Mouse (Mus musculus) lung, adult 2 months (tissue): Measurements from ENCODE around the gene 1600002K03Rik.

Source experiments
- CTCF ChIP-seq: fragments of 200-500 bp; IDR thresholded peaks from 2 replicates; pipeline ENCODE4 v1.5.1; 2011; ENCODE audit warnings: mild to moderate bottlenecking, low read length, control low read depth; ENCODE audit not compliant: insufficient read depth
- POLR2A ChIP-seq: fragments of 200-500 bp; IDR thresholded peaks from 2 replicates; pipeline ENCODE4 v1.6.1; 2011; ENCODE audit warnings: low read depth, mild to moderate bottlenecking, control low read depth, low read length, borderline replicate concordance; ENCODE audit errors: extremely low read depth

DNA sequence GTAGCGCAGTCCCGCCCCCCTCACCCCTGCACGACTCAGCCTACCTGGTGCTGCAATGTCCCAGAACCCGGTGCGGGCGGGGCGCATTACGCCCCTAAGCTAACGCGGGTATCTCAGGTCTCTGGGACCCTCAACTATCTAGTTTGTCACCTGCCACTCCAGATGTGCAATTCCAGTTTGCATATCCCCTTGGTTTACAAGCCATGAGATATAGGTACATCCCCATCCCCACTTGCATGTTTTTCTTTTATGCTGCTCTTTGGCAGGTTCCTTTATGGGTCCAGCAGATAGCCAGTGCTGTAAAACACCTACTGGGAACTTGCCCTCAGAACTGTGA, 33.3 kb upstream of the 1600002K03Rik start:
- TF ChIP-seq CTCF (no peak), POLR2A (no peak)
